Mouse (Mus musculus) ES-CJ7 (cell line): ENCODE results near the gene Zscan29.
"Not testable (repeated sequence)": the region's sequence is repeated elsewhere in the genome, so short reads cannot be mapped to it uniquely, and the experiment has no call there.

Experiments used
- DNase-seq: peaks from one replicate; pipeline ENCODE4 v3.0.0; 2011; ENCODE audit warnings: low read depth, low spot score

The Zscan29 gene

DNA sequence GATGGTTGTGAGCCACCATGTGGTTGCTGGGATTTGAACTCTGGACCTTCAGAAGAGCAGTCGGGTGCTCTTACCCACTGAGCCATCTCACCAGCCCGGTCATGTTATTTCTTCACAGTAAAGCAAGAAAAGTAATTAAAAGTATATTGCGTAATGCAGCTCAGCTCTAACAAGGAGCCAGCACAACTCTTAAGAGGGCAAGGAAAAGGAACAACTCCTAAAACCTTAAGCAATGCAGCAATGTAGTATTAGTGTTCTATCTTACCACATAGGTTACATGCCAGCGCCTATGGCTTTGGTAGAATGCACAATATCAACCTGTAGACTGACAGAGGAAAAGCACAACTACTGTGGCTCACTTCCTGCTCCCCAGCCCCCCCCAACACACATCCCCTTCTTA lies 33.6 kb downstream of the Zscan29 start:
- no peak for DNase-seq

DNA sequence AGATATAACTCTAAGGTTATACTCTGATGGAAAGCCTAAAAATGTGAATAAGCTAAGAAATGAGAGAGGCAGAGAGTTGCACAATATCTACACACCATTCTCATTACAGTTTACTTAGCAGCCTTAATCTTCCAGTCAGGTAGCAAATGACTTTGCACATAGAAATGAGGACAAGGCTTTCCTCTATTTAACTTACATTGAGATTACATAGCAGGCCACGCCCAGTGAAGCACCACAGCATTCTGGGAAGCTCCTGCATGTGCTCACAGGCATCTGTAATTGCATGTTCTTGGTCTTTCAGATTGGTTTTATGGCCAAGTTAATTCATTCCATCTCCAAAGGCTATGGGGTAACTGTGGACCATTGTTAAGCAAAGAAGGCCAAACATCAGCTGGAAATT lies 38.1 kb downstream of the Zscan29 start:
- DNase-seq, result no peak

DNA sequence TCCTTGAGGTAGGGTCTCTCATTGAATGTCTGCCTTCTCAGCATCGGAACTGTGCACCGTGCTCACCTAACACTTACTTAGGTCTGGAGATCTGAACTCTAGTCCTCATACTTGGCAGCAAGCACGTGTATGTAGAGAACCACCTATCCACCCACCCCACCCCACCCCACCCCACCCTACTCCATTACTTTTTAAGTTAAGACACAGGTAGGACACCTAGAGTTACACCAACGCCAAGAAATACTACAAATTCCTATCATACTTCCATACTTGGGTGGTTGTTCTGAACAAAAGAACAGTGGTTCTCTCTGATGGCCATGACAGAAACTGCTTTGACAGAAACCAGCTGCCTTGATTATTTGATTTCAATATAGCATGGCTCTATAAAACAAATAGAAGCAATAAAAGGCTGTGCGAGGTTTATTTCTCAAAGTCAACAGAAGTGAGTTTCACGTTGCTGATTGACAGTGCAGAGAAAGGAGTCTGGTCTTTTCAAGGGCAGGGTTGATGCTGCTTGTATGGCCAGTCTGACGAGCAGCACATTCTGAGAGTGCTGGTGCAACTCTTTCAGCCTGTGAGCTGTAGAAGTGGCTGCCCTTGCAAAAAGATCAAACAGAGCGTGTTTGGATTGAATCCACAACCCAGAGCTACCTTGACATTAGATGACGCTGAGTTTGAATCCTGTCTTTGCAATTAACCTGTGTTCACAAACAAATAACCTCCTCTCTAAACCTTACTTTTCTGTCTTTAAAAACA lies 41.9 kb downstream of the Zscan29 start:
- no peak for DNase-seq

DNA sequence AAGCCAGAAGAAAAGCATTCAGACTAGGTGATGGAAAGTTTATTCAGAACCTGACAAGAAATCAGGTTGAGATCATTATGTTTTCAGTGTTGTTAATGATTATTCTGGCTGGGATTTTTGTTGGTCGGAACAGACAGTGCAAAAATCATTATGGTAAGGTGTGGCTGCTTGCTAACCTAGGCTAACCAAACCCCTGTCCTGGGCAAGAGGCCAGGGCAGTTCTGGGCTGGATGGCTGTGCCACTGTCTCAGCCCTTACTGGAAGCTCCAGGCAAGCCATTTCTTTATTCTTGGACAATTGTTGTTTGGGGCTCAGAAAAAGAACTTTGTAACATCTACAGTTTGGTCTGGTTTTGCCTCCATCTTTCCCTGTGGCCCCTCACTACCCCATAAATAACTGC lies 43.4 kb downstream of the Zscan29 start:
- DNase-seq, result no peak

DNA sequence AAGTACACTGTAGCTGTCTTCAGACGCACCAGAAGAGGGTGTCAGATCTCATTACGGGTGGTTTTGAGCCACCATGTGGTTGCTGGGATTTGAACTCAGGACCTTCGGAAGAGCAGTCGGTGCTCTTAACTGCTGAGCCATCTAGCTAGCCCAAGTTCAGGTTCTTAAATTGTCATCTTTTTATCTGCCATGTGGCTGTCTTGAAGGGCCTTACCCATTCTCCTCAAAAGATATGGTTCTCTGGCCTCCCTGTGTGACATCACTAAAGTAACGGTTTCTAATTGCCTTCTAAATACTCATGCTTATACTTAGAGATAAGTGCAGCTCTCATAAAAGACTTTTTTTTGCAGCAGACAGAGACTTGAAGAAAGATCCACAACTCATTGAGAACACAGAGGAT lies 44.6 kb downstream of the Zscan29 start:
- not testable (repeated sequence) for DNase-seq

DNA sequence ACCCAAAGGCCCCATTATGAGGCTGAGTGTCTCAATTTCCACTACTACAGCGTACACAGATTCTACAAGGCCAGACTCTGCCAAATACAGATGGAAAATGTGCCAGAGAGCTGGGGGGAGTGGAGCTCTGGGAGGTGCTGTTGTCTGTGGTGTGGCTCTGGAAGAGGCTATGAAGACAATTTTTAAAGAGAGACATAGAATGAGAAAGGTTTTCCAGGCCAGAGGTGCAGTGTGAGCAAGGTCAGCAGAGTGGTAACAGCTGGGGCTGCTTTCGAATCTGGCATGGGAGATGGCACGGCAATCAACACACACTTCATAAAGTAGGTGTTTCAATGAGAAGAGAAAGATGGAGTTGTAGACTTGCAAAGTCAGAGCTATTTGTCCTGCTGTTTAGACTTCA lies 51.7 kb downstream of the Zscan29 start:
- DNase-seq, result no peak

DNA sequence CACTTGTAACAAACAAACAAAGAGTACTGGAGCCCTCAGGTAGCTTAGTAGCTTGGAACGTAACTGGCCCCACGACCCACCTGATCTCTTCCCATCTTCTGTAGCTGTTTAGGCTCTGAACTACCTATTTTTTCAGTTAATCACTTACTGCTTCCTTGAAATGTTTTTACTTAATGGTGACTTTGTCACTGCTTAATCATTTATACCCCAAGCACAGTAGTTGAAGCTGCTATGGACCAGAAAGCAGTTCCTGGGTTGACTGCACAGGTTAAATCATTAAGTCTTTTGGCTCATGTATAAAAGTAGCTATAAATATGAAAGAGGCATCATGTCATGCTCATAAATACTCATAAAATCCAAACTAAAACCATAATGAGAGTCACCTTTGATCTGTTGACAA lies 55.5 kb downstream of the Zscan29 start:
- DNase-seq, result no peak

DNA sequence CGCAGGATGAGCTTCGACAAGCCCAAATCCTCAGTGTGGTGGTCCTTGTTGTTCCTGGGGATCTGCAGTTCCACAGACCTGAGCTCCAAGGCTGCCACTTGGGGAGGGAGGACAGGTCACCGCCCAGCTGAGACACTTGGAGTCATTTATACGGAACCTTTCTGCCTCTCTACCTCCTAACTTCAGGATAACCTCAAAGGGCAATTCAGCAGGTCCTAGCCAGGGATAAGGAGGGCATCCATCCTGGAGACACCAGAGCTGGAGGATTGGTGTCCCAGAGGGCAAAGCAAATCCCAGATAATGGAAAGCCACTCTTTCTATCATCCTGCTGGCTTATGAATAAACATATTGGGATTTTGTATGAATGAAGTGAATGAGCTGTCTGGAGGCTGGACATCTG lies 61.2 kb downstream of the Zscan29 start, which contains the start of gene Tgm7:
TSS of gene Tgm7 (minus strand) at position 101 of the 400 bp plus-strand sequence.
- DNase-seq, result no peak
